Mouse (Mus musculus) embryonic facial prominence, embryonic 11.5 days (tissue): ENCODE measurements around the gene Nr6a1. TPM values are rescaled to one million over a fixed set of nuclear protein-coding genes. Genes with fewer than 3 reads are reported as not detected.

Experiments
- ATAC-seq: fragments of 200-750 bp; cut with Nextera tagmentation; replicated peaks from 2 replicates; pipeline ENCODE4 v1.8.0; 2017; ENCODE audit warnings: low read depth; ENCODE audit not compliant: insufficient number of reproducible peaks, low FRiP score, low TSS enrichment
- DNase-seq: peaks from one replicate; pipeline ENCODE4 v3.0.0-alpha.2; 2015; ENCODE audit warnings: low spot score
- H3K27ac ChIP-seq: fragments of 300-500 bp; sonication (generic); replicated peaks from 2 replicates; pipeline ENCODE4 v1.5.1; 2014; ENCODE audit warnings: mild to moderate bottlenecking, low read depth, low read length, control low read depth
- H3K27me3 ChIP-seq: fragments of 300-500 bp; sonication (generic); 2 replicates; pipeline ENCODE4 v1.6.1; 2014; ENCODE audit warnings: mild to moderate bottlenecking, low read length, moderate library complexity, mixed read lengths; ENCODE audit not compliant: control insufficient read depth, insufficient read depth
- H3K36me3 ChIP-seq: fragments of 300-500 bp; sonication (generic); replicated peaks from 2 replicates; pipeline ENCODE4 v1.6.1; 2014; ENCODE audit warnings: low read depth, mild to moderate bottlenecking, low read length, moderate library complexity, mixed read lengths; ENCODE audit not compliant: control insufficient read depth, insufficient read depth
- H3K4me1 ChIP-seq: fragments of 300-500 bp; sonication (generic); 2 replicates; pipeline ENCODE4 v1.6.1; 2014; ENCODE audit warnings: low read length, mixed read lengths; ENCODE audit not compliant: control insufficient read depth, insufficient read depth
- H3K4me2 ChIP-seq: fragments of 300-500 bp; sonication (generic); 2 replicates; pipeline ENCODE4 v1.6.1; 2014; ENCODE audit warnings: low read depth, mild to moderate bottlenecking, control low read depth, low read length, moderate library complexity
- H3K4me3 ChIP-seq: fragments of 300-500 bp; sonication (generic); 2 replicates; pipeline ENCODE4 v1.5.1; 2014; ENCODE audit warnings: low read depth, low read length, control low read depth
- H3K9ac ChIP-seq: fragments of 300-500 bp; sonication (generic); replicated peaks from 2 replicates; pipeline ENCODE4 v1.6.1; 2014; ENCODE audit warnings: mild to moderate bottlenecking, control low read depth, low read length
- H3K9me3 ChIP-seq: fragments of 300-500 bp; sonication (generic); replicated peaks from 2 replicates; pipeline ENCODE4 v1.6.1; 2016; ENCODE audit warnings: mild to moderate bottlenecking, low read length, inconsistent platforms, mixed read lengths; ENCODE audit not compliant: control insufficient read depth
- whole genome bisulfite sequencing: fragments of 180-500 bp; shearing (Covaris S2); extraction: QIAGEN DNeasy Blood & Tissue Kit; methylation state at CpG from one replicate; pipeline ENCODE4 v1.1.7; 2014; 5-methylcytosine and 5-hydroxymethylcytosine counted together
- polyA plus RNA-seq: library from polyadenylated mRNA; unstranded; fragments of >200 nt; fragmentation: Nextera tagmentation; extraction: Ambion mirVana; gene quantifications from 2 replicates; pipeline ENCODE4 v1.2.1, GENCODE M21; 2014

The Nr6a1 gene
- polyA plus RNA-seq, 1 experiment from 2014 or later, result 2.2 TPM

DNA sequence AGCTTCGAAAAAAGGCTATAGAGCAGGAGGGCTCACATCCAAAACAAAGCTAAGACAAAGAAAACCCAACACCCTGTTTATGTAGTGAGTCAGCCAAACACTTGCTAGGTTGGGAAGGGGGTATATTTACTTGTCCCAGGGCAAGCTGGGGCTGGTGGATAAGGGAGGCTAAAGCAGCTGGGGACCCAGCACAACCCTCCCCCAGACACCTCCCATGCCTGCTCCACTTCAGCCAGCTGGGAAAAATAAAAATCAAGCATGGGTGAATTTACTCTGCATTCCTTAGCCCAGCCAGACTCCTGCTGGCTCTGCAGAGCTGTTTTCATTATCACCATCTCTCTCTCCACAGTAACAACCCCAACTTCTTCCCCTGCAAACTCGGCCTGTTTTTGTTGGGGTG lies 6.4 kb upstream of the Nr6a1 start:
- Histone ChIP-seq H3K36me3 (no peaks in the 10 kb centered on the region), H3K4me1 (peaks cover 7% of the 10 kb centered on the region; the same call in 1 of the 2 replicates), H3K27me3 (no peaks in the 10 kb centered on the region; the same call in 1 of the 2 replicates), H3K27ac (peak overlapping the region; percentile 47; the same call in 1 of the 2 replicates), H3K9me3 (no peaks in the 10 kb centered on the region), H3K4me2 (no peak overlapping the region), H3K9ac (peak overlapping the region; percentile 15; the same call in 1 of the 2 replicates), H3K4me3 (no peak overlapping the region)
- no peak for ATAC-seq
- peak; percentile 63 for DNase-seq
- WGBS, result 20% methylated on average over 2 of the region's 2 CpGs

DNA sequence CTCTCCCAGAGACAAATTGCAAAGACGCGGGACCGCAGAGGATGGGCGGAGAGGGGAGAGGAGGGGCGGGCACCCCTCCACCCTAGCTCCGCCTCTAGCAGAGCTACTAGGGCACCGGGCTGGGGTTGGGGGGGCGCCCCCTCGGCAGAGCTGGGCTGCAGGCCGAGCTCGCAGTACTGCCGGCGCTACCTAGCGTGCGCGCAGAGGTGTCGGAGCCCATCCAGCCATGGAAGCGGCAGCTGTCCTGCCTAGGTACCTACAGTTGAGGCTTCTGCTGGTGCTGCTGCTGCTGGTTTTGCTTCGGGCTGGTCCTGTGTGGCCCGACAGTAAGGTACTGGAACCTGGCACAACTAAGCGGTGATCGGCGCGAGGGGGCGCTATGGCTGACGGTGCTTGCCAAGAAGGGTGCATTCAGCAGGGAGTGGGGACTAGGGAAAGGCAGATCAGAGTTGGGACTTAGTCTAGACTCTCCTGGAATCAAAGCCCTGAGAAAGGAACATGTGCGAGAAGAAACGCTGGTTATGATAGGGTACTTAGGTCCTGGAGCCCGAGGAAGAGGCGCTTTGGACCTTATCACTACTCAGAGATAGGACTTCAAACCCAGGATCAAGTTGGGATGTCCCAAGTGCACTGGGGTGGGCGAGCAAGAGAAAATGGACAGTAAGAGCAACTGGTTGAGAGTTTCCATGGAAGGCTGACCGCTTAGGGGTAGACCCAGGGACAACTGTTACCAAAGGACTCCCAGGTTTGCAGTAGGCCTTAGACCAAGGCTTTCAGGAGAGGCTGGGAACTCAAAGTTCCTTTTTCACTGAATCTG lies 4.6 kb upstream of the Nr6a1 start, which contains the start of gene Olfml2a:
TSS of gene Olfml2a (plus strand) at position 128 of the 817 bp plus-strand sequence.
- ATAC-seq, result peak; percentile 77
- DNase-seq, result peak; percentile 78
- H3K4me1 ChIP-seq, result peaks cover 7% of the 10 kb centered on the region; the same call in 1 of the 2 replicates
- peak within 1 kb of the TSS; percentile 86 for H3K4me2 ChIP-seq
- no peaks in the 10 kb centered on the region; the same call in 1 of the 2 replicates for H3K27me3 ChIP-seq
- H3K36me3 ChIP-seq, result no peaks in the 10 kb centered on the region
- H3K9ac ChIP-seq, result peak within 1 kb of the TSS; percentile 65
- no peaks in the 10 kb centered on the region for H3K9me3 ChIP-seq
- no peak within 1 kb of the TSS for H3K27ac ChIP-seq
- peak within 1 kb of the TSS; percentile 39 for H3K4me3 ChIP-seq
- WGBS, result 9% methylated on average over 30 of the region's 32 CpGs

DNA sequence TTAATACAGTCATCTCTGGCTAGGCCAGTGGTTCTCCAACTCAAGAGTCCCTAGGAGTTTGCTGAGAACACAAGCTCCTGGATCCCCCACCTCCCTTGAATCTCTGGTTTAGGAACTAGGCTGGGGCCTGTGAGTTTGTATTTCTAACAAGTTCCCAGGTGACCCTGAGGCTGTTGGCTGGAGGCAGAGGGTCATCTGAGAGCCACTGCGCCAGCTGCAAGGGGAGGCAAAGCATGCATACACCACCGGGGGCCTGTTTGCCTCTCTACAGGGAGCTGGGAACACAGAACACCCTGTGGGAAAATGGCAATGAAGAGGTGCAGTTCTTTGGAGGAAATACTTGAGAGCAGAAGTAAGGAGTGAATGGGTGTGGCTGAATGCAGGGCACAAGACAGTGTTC lies 2.8 kb upstream of the Nr6a1 start:
- H3K4me1 ChIP-seq, result peaks cover 7% of the 10 kb centered on the region; the same call in 1 of the 2 replicates
- H3K4me3 ChIP-seq, result no peak overlapping the region
- H3K36me3 ChIP-seq, result no peaks in the 10 kb centered on the region
- H3K4me2 ChIP-seq, result no peak overlapping the region
- ATAC-seq (no peak), DNase-seq (no peak)
- 48% methylated on average over 2 of the region's 2 CpGs for WGBS
- H3K27ac ChIP-seq, result no peak overlapping the region
- H3K9me3 ChIP-seq, result no peaks in the 10 kb centered on the region
- no peaks in the 10 kb centered on the region; the same call in 1 of the 2 replicates for H3K27me3 ChIP-seq
- H3K9ac ChIP-seq, result no peak overlapping the region

DNA sequence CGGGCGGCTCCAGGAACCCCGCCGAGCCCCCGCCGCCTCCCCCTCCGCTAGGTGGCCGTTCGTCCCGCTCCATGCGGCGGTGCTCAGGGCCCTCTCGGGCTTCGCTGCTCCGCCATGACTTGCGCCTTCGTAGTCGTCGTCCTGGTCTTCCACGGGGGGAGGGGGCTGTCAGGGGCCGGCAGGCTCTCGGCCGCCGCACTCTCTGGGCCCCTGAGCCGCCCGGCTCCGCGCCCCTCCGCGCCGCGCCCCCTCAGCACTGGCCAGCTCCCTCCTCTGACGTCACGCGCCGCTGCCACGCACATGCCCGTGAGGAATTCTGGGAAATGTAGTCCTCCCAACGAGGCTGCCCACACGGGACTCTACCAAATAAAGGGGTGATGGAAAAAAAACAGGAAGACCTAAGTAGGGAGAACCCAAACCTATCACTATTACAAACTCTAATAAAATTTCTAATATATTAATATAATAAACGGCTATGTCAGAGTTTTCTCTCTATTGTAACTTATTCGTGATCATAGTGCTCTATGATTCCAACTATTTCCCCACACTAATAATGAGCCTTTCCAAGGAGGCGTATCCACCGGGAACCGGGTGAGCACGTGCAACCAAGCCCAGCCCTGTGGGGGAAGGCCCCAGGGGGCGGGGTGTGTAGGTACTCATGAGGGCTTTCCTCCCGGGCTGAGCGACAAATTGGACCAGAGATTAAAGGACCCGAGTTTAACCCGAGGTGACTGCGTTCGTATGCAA lies 1.2 kb downstream of the Nr6a1 start:
- Histone ChIP-seq H3K27ac (no peak overlapping the region; the same call in 1 of the 2 replicates), H3K4me1 (no peaks in the 10 kb centered on the region), H3K27me3 (no peaks in the 10 kb centered on the region; the same call in 1 of the 2 replicates), H3K4me3 (peak overlapping the region; percentile 90), H3K36me3 (no peaks in the 10 kb centered on the region), H3K9ac (peak overlapping the region; percentile 76), H3K9me3 (no peaks in the 10 kb centered on the region), H3K4me2 (peak overlapping the region; percentile 98)
- ATAC-seq (peak; percentile 91), DNase-seq (peak; percentile 97)
- WGBS, result under 1% methylated on average over 52 of the region's 53 CpGs

DNA sequence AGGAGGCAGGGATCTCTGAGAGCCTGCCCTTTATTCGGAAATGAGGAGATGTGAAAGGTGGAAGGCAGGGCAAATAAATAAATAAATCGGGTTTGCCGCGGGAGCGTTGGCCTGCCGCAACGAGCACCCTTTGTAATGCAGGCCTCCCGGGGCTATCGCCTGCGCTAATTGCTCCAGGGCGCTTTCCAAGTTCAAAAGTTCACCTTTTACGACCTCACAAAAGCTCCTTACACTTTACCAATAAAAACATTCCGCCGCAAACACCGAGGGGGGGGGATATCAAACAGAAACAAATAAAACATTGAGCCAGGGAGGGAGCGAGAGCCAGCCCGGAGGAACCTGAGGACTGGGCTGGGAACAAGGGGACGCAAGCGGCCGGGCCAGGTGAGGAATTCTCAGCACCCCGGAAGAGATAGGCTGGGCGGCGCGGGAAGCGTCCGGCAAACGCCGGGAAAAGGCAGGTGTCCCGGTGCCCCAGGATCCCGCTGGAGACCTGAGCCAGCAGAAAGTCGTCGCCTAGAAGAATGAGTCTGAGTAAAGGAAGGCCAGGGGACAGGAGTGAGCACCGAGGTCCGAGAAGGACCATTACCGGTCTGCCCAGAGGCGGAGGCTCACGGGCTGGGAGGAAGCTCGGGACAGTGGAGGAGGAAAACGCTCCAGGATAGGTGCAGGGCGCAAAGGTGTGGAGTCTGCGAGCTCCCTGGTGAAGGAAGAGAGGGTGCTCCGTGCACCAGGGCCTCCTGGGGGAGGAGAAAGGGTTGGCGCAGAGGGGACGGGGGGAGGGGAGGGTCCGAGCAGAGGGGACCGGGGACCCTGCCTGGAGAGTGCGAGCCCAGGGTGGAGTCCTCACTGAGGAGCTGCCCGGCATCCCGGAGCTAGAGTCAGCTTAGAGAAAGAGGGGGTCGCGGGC lies 2.1 kb downstream of the Nr6a1 start:
- Histone ChIP-seq H3K4me2 (peak overlapping the region; percentile 98), H3K27ac (no peak overlapping the region; the same call in 1 of the 2 replicates), H3K9ac (peak overlapping the region; percentile 76), H3K4me3 (peak overlapping the region; percentile 90), H3K9me3 (no peaks in the 10 kb centered on the region), H3K27me3 (no peaks in the 10 kb centered on the region; the same call in 1 of the 2 replicates), H3K36me3 (no peaks in the 10 kb centered on the region), H3K4me1 (no peaks in the 10 kb centered on the region)
- peak; percentile 72 for ATAC-seq
- peak; percentile 40 for DNase-seq
- WGBS, result under 1% methylated on average over 45 of the region's 51 CpGs

DNA sequence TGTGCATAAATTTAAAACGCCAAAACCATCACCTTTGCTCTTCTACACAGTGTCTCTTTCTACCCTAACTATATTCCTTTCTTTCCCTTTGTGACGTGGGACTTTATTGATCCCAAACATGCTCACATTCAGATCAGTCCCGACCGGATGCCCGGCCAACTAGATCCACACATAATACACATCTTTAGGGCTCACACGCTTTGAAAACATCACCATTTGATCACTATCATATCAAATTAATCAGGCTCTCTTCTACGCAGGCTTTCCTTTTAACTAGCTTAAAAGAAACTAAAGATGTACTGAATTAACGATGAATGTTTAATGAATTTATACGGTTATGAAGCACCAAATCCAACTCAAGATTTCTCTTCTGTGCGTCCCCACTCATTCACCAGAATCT lies 2.9 kb downstream of the Nr6a1 start:
- no peaks in the 10 kb centered on the region for H3K36me3 ChIP-seq
- peak overlapping the region; percentile 98 for H3K4me2 ChIP-seq
- H3K9me3 ChIP-seq, result no peaks in the 10 kb centered on the region
- H3K4me3 ChIP-seq, result peak overlapping the region; percentile 90
- no peak for ATAC-seq
- 2% methylated on average over 10 of the region's 10 CpGs for WGBS
- DNase-seq, result no peak
- no peaks in the 10 kb centered on the region for H3K27me3 ChIP-seq
- H3K9ac ChIP-seq, result no peak overlapping the region
- H3K4me1 ChIP-seq, result no peaks in the 10 kb centered on the region
- no peak overlapping the region for H3K27ac ChIP-seq

DNA sequence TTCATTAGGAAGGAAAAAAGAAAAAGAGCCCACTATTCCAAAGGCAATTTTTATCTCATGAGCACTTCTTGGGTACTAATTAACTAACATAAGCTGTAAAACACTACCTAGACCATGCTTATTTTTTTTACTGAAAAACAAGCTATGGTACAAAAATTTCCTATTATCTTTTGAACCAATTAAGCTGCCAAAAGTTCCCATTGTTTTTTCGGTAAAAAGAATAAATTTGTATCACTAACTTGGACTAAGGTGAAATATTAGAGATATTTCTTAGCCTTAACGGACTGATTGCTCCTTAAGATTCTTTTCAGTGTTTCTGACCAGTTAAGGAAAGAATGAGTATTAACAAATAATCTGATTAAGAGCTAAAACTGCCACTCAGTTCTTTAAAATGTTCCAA lies 3.6 kb downstream of the Nr6a1 start:
- no peaks in the 10 kb centered on the region for H3K27me3 ChIP-seq
- 43% methylated on average over 2 of the region's 2 CpGs for WGBS
- no peaks in the 10 kb centered on the region for H3K4me1 ChIP-seq

More for the DNA sequence above, 3.6 kb downstream of the Nr6a1 start:
- Histone ChIP-seq H3K4me2 (no peak overlapping the region), H3K9ac (no peak overlapping the region), H3K27ac (no peak overlapping the region), H3K4me3 (no peak overlapping the region), H3K36me3 (no peaks in the 10 kb centered on the region), H3K9me3 (no peaks in the 10 kb centered on the region)
- ATAC-seq (no peak), DNase-seq (no peak)
